Mouse (Mus musculus) cerebellum, adult (tissue): ENCODE data around the gene Slc25a13.

Experiments used
- ATAC-seq: cut with Nextera tagmentation; 2 replicates; pipeline ENCODE4 v1.9.2; 2017; ENCODE audit warnings: mild to moderate bottlenecking, moderate library complexity, mixed read lengths; ENCODE audit not compliant: insufficient number of reproducible peaks, low FRiP score, low TSS enrichment

Slc25a13 gene

GRCm38 (mm10) chr6:6173166-6173934, 43.6 kb downstream of the Slc25a13 start:
- no peak for ATAC-seq

GRCm38 (mm10) chr6:6168566-6169134, 48.3 kb downstream of the Slc25a13 start:
- ATAC-seq = no peak

GRCm38 (mm10) chr6:6167339-6168126, 49.4 kb downstream of the Slc25a13 start:
- no peak for ATAC-seq

- ATAC-seq = no peak
These were observed 53.9 kb downstream of the Slc25a13 start for GRCm38 (mm10) chr6:6162993-6163623.

GRCm38 (mm10) chr6:6162146-6162545, 54.8 kb downstream of the Slc25a13 start:
- peak; percentile 46; the same call in 1 of the 2 replicates for ATAC-seq

- peak; percentile 43; the same call in 1 of the 2 replicates for ATAC-seq
These were observed 56.1 kb downstream of the Slc25a13 start for GRCm38 (mm10) chr6:6160645-6161426.

GRCm38 (mm10) chr6:6159221-6159859, 57.6 kb downstream of the Slc25a13 start:
- no peak for ATAC-seq

GRCm38 (mm10) chr6:6153426-6153825, 63.5 kb downstream of the Slc25a13 start:
- no peak for ATAC-seq

- ATAC-seq = no peak
These were observed 66.2 kb downstream of the Slc25a13 start for GRCm38 (mm10) chr6:6150811-6151210.

GRCm38 (mm10) chr6:6149751-6150150, 67.2 kb downstream of the Slc25a13 start:
- ATAC-seq = no peak

- no peak for ATAC-seq
These were observed 67.6 kb downstream of the Slc25a13 start for GRCm38 (mm10) chr6:6149329-6149728.

GRCm38 (mm10) chr6:6145412-6145811, 71.6 kb downstream of the Slc25a13 start:
- ATAC-seq = no peak

- ATAC-seq = no peak
These were observed 73.4 kb downstream of the Slc25a13 start for GRCm38 (mm10) chr6:6143525-6143924.

GRCm38 (mm10) chr6:6140370-6140769, 76.6 kb downstream of the Slc25a13 start:
- no peak for ATAC-seq

- no peak for ATAC-seq
These were observed 77.9 kb downstream of the Slc25a13 start for GRCm38 (mm10) chr6:6139061-6139460.

- no peak for ATAC-seq
These were observed 80.2 kb downstream of the Slc25a13 start for GRCm38 (mm10) chr6:6136812-6137211.

GRCm38 (mm10) chr6:6134935-6135334, 82.0 kb downstream of the Slc25a13 start:
- no peak for ATAC-seq

GRCm38 (mm10) chr6:6133556-6134050, 83.4 kb downstream of the Slc25a13 start:
- ATAC-seq = no peak

GRCm38 (mm10) chr6:6132047-6132446, 84.9 kb downstream of the Slc25a13 start:
- no peak for ATAC-seq
